Mouse (Mus musculus) E14TG2a.4 (cell line): ENCODE results near the gene Rbm14.

Experiments used
- H3K27me3 ChIP-seq: 2 replicates; pipeline ENCODE4 v1.6.1; 2014; ENCODE audit warnings: low read length, control low read depth; ENCODE audit not compliant: insufficient read depth
- H3K36me3 ChIP-seq: 2 replicates; pipeline ENCODE4 v1.6.1; 2014; ENCODE audit warnings: low read length, control low read depth; ENCODE audit not compliant: insufficient read depth
- H3K4me1 ChIP-seq: replicated peaks from 2 replicates; pipeline ENCODE4 v1.6.1; 2014; ENCODE audit warnings: low read depth, low read length, control low read depth
- H3K4me3 ChIP-seq: replicated peaks from 2 replicates; pipeline ENCODE4 v1.5.1; 2014; ENCODE audit warnings: mild to moderate bottlenecking, low read length
- H3K9me3 ChIP-seq: 2 replicates; pipeline ENCODE4 v1.6.1; 2014; ENCODE audit warnings: low read length, control low read depth
- CTCF ChIP-seq: conservative IDR thresholded peaks from 2 replicates; pipeline ENCODE4 v1.5.1; 2014; ENCODE audit warnings: low read length
- NANOG ChIP-seq: IDR thresholded peaks from 2 replicates; pipeline ENCODE4 v1.6.1; 2014; ENCODE audit warnings: borderline replicate concordance, low read length, mixed read lengths
- POU5F1 ChIP-seq: IDR thresholded peaks from 2 replicates; pipeline ENCODE4 v1.6.1; 2014; ENCODE audit warnings: low read length, borderline replicate concordance

Gene Rbm14

GRCm38 (mm10) chr19:4811063-4811908 is at the start of gene Rbm14, which contains the start of gene Gm21992:
Gene Rbm14, minus strand, starts transcription at chr19:4811634.
Gene Gm21992, minus strand, starts transcription at chr19:4811612.
- Histone ChIP-seq H3K9me3 (no peaks in the 10 kb centered on the region), H3K4me3 (peak within 1 kb of the TSS; percentile 99), H3K4me1 (peaks cover 33% of the 10 kb centered on the region), H3K36me3 (peaks cover 33% of the 10 kb centered on the region), H3K27me3 (no peaks in the 10 kb centered on the region)
- TF ChIP-seq CTCF (no peak), NANOG (no peak), POU5F1 (no peak)

- TF ChIP-seq CTCF, result no peak
- TF ChIP-seq POU5F1, result no peak
- TF ChIP-seq NANOG, result no peak
- no peak overlapping the region for H3K4me3 ChIP-seq
- H3K9me3 ChIP-seq, result no peaks in the 10 kb centered on the region
- peaks cover 20% of the 10 kb centered on the region for H3K27me3 ChIP-seq
- H3K36me3 ChIP-seq, result peaks cover 78% of the 10 kb centered on the region
- H3K4me1 ChIP-seq, result peaks cover 32% of the 10 kb centered on the region
Measured at GRCm38 (mm10) chr19:4859081-4859480, 47.6 kb upstream of the Rbm14 start.

GRCm38 (mm10) chr19:4855951-4856350 is 44.5 kb upstream of the Rbm14 start:
- Histone ChIP-seq H3K9me3 (no peaks in the 10 kb centered on the region), H3K4me3 (peak overlapping the region; percentile 83; the same call in 1 of the 2 replicates), H3K4me1 (peaks cover 46% of the 10 kb centered on the region), H3K36me3 (peaks cover 48% of the 10 kb centered on the region), H3K27me3 (peaks cover 20% of the 10 kb centered on the region)
- TF ChIP-seq CTCF (no peak), NANOG (no peak), POU5F1 (no peak)

- H3K4me3 ChIP-seq, result peak overlapping the region; percentile 83
- H3K36me3 ChIP-seq, result peaks cover 43% of the 10 kb centered on the region
- TF ChIP-seq CTCF (no peak), POU5F1 (no peak), NANOG (no peak)
- H3K9me3 ChIP-seq, result no peaks in the 10 kb centered on the region
- peaks cover 20% of the 10 kb centered on the region for H3K27me3 ChIP-seq
- peaks cover 51% of the 10 kb centered on the region for H3K4me1 ChIP-seq
Measured at GRCm38 (mm10) chr19:4855470-4855820, 44.0 kb upstream of the Rbm14 start.

- H3K9me3 ChIP-seq, result no peaks in the 10 kb centered on the region
- TF ChIP-seq CTCF (no peak), POU5F1 (no peak), NANOG (no peak)
- H3K27me3 ChIP-seq, result peaks cover 20% of the 10 kb centered on the region
- peaks cover 37% of the 10 kb centered on the region for H3K36me3 ChIP-seq
- peak within 1 kb of the TSS; percentile 83 for H3K4me3 ChIP-seq
- H3K4me1 ChIP-seq, result peaks cover 57% of the 10 kb centered on the region
Measured at GRCm38 (mm10) chr19:4854552-4855469, 43.4 kb upstream of the Rbm14 start, which contains the start of gene Ctsf. Gene Ctsf, plus strand, starts transcription at chr19:4855130.

GRCm38 (mm10) chr19:4850281-4850680 is 38.8 kb upstream of the Rbm14 start:
- TF ChIP-seq NANOG, result no peak
- TF ChIP-seq CTCF, result no peak
- TF ChIP-seq POU5F1, result no peak
- Histone ChIP-seq H3K36me3 (no peaks in the 10 kb centered on the region), H3K9me3 (no peaks in the 10 kb centered on the region), H3K27me3 (peaks cover 3% of the 10 kb centered on the region), H3K4me3 (peak overlapping the region; percentile 8), H3K4me1 (peaks cover 70% of the 10 kb centered on the region)

GRCm38 (mm10) chr19:4849800-4850199 is 38.4 kb upstream of the Rbm14 start:
- H3K4me3 ChIP-seq, result 0 out of 2 replicates have a peak overlapping the region, but pooled peaks have one; percentile 1
- H3K36me3 ChIP-seq, result no peaks in the 10 kb centered on the region
- peaks cover 70% of the 10 kb centered on the region for H3K4me1 ChIP-seq
- H3K9me3 ChIP-seq, result no peaks in the 10 kb centered on the region
- H3K27me3 ChIP-seq, result no peaks in the 10 kb centered on the region
- TF ChIP-seq CTCF (no peak), POU5F1 (peak; percentile 51; the same call in 1 of the 2 replicates), NANOG (peak; percentile 71)

GRCm38 (mm10) chr19:4847490-4847889 is 36.1 kb upstream of the Rbm14 start:
- H3K4me3 ChIP-seq, result no peak overlapping the region
- TF ChIP-seq POU5F1 (no peak), CTCF (peak; percentile 52)

More at GRCm38 (mm10) chr19:4847490-4847889, 36.1 kb upstream of the Rbm14 start:
- H3K27me3 ChIP-seq, result no peaks in the 10 kb centered on the region
- peaks cover 53% of the 10 kb centered on the region for H3K4me1 ChIP-seq
- H3K9me3 ChIP-seq, result no peaks in the 10 kb centered on the region
- no peaks in the 10 kb centered on the region for H3K36me3 ChIP-seq
